Mouse (Mus musculus) heart, adult 9 months (tissue): Measurements from ENCODE around the gene Misp.

Experiments
- DNase-seq, 2 experiments: peaks; one replicate each; pipeline ENCODE4 v3.0.0; 2022; ENCODE audit warnings: low spot score in 2 of 2

Gene Misp

DNA sequence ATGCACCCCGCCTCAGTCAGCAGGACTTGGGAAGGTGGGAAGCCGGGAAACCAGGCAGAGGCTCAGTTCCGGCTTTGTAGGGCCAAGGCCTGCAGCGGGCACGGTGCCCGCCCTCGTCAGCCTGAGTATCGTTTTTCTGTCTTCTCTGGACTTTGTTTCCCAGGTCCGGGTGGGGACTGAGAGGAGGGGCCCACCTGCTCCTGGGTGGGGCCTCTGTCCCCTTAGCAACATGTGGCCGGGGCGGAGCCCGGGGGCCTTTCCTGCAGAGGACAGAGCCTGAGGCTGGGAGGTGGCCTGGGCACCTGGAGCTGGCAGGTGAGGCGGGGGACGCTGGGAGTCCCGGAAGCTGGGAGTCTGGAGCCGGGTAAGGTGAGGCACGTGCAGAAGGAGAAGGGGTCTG lies 1.6 kb downstream of the Misp start:
- DNase-seq = no peak

DNA sequence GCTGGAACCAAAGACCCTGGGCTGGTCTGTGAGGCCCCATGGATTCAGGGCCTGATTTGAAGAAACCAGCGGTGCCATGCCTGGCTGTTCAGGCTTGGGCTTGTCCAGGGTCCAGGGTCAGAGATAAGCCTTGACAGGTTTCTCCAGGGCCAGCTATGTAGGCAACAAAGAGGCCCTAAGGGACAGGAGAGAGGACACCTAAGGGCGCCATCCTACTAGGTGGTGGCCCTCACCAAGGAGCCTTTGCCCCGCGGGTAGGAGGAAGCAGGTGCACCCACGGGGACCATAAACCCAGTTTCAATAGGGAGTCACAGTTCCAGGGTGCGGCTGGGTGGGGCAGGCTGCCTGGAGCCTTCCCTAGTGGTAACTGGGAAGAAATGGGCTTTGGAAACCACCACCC lies 2.2 kb downstream of the Misp start:
- DNase-seq = no peak

- DNase-seq = peak in 1 of 2 experiments; percentile 46
Observed at GRCm38 (mm10) chr10:79824413-79824812, 3.6 kb downstream of the Misp start.

DNA sequence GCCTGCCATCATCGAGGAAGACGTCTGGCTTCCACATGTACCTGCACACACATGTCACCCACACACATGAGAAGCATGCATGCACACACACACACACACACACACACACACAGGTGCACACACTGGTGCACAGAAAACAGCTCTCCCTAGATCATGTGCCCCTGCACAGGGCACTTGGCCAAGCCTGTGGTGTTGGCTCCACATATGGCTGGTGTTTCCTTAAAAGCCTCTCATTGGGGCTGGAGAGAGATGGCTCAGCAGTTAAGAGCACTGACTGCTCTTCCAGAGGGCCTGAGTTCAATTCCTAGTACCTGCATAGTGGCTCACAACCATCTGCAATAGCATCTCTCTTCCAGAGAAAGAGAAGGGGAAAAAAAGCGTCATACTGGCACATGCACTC lies 10.8 kb downstream of the Misp start:
- DNase-seq = no peak

DNA sequence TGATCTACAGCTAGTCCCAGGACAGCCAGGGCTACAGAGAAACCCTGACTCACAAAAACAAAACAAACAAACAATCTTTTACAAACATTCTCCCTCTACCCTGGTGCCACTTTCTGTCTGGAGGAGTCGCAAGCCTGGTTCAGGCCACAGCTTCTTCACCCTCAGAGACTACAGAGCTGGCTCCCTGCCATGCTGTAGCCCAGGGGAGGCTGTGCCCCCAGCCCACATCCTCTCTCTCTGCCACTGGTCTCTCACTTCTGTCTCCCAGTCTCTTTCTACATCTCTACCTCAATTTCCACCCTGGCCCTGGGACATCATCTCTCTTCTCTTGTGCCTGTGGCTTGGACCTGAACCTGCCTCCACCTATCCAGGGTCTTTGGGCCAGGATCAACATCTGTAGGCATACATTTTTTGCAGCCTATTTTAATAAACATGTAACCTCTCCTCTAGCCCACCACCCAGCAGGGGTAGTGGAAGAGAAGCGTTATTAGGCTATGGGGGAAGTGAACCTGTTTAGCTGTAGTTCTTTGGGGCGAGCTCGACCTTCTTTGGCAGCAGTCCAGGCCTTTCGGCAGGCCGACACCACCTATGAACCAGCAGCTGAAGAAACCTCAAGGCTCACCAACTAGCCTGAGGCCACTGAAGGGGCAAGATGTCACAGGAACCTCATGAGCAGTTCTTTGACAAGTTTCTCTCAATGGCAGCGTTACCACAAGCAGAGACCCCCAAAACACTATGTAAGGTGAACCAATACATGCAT lies 11.4 kb downstream of the Misp start:
- DNase-seq = no peak

- DNase-seq = no peak
Observed at GRCm38 (mm10) chr10:79832786-79833181, 12.0 kb downstream of the Misp start.

GRCm38 (mm10) chr10:79834769-79835398 lies 14.1 kb downstream of the Misp start:
- peak; percentile 65 to 70 for DNase-seq

GRCm38 (mm10) chr10:79836918-79837317 lies 16.1 kb downstream of the Misp start:
- DNase-seq = no peak

DNA sequence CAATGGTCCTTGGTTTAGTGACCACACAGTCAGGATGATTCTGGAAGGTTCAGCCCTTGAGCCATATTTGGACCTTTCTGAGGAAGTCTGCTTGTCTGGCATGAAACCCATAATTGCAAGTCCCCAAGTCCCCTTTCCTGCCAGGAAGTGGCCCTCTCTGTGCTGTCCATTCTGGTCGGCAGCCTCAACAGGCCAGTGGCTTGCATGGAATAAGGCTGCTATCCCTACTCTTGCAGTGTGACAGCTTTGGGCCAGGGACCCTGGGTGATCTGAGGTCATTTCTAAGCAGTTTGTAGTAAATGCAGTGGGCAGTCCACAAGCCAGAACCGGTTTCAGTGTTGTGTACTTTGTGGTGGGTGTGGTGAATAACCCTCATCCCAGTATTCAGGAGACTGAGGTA lies 17.4 kb downstream of the Misp start:
- no peak for DNase-seq

GRCm38 (mm10) chr10:79840091-79840490 lies 19.3 kb downstream of the Misp start:
- DNase-seq = no peak

GRCm38 (mm10) chr10:79840644-79841551 lies 20.1 kb downstream of the Misp start:
- peak; percentile 69 to 81 for DNase-seq

DNA sequence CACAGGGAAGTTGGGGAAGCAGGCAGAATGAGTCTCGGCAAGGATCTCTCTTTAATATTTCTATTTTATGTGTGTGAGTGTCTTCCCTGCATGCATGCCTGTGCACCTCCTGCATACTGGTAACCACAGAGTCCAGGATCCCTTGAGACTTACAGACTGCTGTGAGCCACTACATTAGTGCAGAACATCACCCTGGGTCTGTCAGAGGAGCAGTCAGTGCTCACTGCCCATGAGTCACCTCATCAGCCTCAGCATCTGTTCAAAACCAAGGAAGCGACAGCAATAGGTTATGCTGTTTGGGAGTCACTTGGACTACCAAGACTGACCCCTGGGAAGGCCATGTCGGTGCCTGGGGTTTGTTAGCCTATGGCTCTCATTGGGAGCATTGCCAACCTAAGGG lies 21.5 kb downstream of the Misp start:
- no peak for DNase-seq

DNA sequence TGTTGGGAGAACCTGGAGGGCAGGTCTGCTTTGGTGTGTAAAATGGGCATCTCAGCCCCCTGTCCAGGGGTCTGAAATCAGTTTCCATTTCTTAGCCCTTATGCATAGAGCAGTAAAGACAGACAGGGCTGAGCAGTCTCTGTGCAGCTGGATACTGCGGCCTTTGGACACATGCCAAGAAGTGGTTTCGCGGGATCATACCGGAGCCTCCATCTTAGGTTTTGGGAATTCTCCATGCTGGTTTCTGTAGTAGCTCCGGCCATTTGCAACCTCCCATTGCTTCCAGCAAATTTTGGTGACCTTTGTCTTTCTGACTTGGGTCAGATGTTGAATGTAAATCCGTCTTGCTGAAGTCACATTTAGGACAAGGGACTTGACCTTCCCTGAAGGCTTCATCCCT lies 22.7 kb downstream of the Misp start:
- DNase-seq = no peak

GRCm38 (mm10) chr10:79846553-79846952 lies 25.8 kb downstream of the Misp start:
- DNase-seq = no peak

- DNase-seq = no peak
Observed at GRCm38 (mm10) chr10:79849941-79850628, 29.3 kb downstream of the Misp start.

GRCm38 (mm10) chr10:79851653-79852052 lies 30.9 kb downstream of the Misp start:
- no peak for DNase-seq

GRCm38 (mm10) chr10:79852107-79852789 lies 31.5 kb downstream of the Misp start:
- peak; percentile 68 to 78 for DNase-seq

DNA sequence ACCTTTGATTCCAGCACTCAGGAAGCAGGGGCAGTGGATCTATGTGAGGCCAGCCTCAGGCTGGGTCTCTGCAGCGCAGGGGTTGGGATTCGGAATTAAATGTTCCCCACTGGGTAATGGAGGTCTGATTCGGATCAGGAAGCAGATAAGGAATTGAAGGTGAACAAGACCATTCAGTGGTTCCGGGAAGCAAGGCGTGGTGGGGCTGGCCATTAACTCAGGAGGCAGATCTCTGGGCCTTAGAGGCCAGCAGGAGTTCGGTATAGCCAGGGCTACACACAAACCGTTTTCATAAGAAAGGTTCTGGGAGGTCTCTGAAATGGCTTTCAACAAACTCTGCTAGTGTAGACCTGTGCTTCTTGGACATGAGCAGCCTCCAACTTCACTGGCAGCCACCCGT lies 32.0 kb downstream of the Misp start:
- DNase-seq = no peak

GRCm38 (mm10) chr10:79853392-79853791 lies 32.6 kb downstream of the Misp start:
- peak; percentile 93 to 97 for DNase-seq

GRCm38 (mm10) chr10:79853860-79854795 lies 33.3 kb downstream of the Misp start, which contains the start of gene Ptbp1:
Gene Ptbp1, plus strand, starts transcription at chr10:79854427.
- peak; percentile 99 for DNase-seq
